Mouse (Mus musculus) T-helper 2 cell (primary cell): ENCODE measurements at regions not wholly inside any gene's neighbourhood (a gene's known extent, or its start where the extent isn't known, plus 50 kb on each side); places are given as distances from the start of the nearest gene placed in this dataset.

ENCODE experiments used
- in situ Hi-C: fragments of 300-600 bp; cut with MboI, MseI; formaldehyde crosslinking; loops from one replicate; pipeline ENCODE4 v1.15.1; 2025; ENCODE audit warnings: high pct_unique_total_duplicates

DNA sequence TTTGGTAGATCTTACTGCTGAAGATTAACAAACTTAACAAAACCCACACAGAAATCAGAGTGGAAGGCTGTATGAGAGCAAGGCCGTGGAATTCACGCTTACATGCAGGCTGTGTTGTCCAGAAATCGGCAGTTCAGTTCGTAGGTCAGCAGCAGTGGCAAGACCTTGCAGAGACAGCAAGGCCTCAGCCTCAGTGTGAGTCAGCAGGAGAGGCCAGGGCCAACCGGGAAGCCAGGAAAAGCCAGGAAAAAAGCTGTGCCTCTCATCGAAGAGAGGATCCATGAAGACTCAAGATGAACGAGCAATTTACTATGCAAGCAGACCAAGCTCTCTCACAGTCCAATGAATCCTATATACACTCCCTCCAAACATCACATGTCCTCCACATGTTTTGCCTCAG, 103.4 kb upstream of the 1700021F07Rik start:
- in situ Hi-C loops, result no loop called here

DNA sequence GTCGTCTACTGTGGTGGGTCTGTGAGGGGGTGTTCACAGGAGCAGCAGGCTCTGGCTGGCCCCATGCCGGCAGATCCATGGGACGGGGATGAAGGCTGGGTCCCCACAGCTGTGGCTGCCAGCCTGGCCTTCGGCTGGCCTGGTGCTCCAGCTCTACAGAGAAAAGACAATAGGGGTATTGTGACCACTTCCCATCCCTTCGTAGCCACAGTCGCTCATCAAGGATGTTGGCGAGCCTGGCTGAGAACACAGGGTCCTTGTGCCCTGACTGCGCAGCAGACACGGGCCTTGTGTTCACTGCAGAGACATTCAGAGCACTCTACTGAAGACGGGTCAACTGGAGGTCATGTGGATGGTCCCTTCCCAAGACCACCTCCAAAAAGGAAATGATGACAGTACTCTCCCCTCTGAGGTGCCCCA, 102.4 kb upstream of the 1700021F07Rik start:
- in situ Hi-C loops, result no loop called here

- in situ Hi-C loops, result no loop called here
These were observed 101.9 kb upstream of the 1700021F07Rik start for GRCm38 (mm10) chr2:173420481-173420880.

GRCm38 (mm10) chr2:173424875-173425274, 97.5 kb upstream of the 1700021F07Rik start:
- in situ Hi-C loops, result no loop called here

- in situ Hi-C loops, result no loop called here
These were observed 96.6 kb upstream of the 1700021F07Rik start for GRCm38 (mm10) chr2:173425754-173426153.

DNA sequence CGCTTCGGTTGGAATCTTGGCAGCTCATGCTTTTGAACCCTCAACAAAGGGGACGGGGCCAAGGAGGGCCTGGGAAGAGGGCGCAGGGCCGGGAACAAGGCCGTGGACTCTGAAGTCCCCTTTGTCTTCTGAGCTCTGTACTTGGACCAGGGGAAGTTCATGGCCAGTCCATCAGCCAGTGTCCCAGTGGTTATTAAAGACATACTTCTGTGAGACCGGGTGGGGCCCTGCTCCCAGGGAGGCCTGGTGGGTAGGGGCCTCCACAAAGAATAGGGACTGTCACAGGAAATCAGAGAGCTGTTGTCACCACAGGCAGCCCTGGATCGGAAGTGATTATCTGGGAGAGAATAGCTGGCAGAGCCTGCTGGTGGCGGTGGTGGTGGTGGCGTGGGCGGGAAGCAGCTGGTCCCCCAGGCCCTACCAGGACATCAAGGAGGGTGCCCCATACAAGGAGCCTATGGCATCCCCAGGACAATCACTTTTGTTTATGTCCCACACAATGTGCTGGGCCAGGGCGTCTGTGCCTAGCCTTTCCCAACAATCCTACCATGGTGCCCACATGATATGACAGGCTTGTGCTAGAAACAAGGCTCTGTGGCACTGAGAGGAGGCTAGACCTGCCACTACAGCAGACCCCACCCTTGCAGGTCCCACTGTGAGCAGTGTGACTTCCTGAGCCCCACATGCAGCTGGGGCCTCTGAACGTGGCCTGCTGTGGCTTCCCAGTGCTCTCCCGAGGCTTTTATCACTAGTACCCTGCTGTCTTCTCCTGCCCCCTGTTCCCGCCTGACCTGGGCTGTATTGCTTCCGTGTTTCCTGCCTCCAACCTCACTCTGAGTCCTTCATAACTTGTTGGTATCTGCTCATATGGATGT, 96.0 kb upstream of the 1700021F07Rik start:
- in situ Hi-C loops, result no loop called here

DNA sequence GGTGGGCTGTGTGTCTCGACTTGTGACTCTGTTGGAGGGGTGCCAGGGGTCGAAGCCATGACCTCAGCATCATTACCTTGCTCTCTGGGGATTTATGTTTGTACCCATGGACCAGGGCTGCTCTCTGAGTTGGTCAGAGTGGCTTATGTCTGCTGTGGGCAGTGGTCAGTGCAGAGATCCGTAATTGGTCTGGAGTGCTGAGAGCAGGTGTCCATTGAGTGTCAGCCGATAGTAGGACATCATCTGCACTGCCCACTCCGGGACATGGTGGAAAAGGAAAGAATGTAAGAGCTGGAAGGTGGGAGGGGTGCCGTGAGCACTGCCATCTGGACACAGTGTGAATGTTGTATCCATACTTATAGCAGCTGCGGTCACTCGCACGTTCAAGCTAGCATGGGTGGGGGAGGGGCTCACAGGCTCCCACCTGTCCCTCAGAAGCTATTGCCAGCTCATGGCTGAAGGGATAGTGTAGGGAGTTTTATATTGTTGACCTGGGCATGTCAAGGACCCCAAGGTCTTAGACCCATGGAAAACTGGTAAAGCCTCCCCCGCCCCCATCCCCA, 94.4 kb upstream of the 1700021F07Rik start:
- in situ Hi-C loops, result no loop called here

DNA sequence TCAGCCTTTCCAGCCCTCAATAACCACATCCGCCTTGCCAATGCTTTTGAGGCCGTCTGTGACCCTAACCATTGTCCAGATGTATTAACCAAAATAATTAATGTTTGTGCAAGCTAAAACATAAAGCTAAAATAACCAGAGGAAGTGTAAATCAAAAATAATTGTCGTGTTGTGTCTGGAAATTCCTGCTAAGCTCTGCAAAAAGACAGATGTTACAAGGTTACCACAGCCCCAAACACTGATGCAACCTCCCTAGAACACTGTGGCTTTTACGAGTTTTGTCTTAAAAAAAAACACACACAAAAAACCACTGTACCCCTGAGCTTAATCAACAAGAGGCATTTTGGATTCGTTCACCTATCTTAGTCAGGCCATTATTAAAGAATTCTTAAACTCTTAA, 90.5 kb upstream of the 1700021F07Rik start:
- in situ Hi-C loops, result no loop called here

DNA sequence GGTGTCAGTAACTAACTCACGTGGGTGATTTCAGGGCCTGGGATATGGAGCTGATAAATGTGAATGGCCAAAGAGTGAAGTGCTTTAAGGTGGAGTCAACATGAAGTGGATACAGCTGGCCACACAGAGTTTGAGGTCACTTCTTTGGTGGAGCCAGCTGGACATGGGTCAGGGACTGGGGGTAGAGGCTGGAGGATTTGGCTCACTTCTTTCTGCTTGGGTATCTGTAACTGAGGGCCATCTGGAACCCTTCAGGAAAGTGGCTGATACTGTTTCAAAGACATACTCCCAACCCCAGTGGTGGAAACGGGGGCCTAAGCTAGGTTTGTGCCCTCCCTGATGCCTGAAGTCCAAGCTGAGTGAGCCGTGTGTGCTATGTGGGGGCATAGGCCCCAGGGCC, 90.1 kb upstream of the 1700021F07Rik start:
- in situ Hi-C loops, result no loop called here

DNA sequence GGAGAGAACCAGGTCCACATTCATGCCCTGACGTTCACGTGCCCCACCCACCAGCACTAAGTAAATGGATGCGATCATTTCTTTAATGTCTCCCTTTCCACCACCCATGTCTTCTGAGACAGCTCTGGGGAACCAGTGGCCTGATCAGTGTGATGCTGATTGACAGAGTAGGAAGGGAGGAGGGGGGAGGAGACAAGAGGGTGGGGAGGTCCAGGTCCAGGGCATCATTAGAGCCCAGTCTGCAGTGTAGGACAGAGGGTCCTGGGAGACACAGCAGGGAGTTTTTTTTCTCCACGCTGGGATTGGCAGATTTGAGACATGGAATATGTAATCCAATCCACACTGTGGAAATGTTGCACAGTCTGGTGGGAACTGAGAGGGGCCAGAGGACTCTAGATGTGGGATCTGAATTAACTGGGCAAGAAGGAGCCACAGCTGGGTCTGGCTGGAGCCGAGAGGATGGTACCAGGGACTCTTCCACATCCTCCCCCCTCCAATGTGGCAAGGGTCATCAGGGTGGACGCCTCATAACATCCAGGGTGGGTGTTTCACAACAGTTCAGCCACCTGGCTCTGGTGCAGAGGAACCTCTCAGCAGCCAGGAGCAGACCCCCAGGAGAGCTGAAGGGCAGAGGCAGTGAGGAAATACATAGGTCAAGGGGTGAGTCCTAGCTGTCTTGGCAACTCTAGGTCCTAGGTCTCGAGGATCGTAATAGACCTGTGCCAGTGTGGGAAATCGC, 89.3 kb upstream of the 1700021F07Rik start:
- in situ Hi-C loops, result no loop called here

GRCm38 (mm10) chr2:173436580-173436979, 85.8 kb upstream of the 1700021F07Rik start:
- in situ Hi-C loops, result no loop called here

GRCm38 (mm10) chr2:173439031-173439430, 83.4 kb upstream of the 1700021F07Rik start:
- in situ Hi-C loops, result no loop called here

DNA sequence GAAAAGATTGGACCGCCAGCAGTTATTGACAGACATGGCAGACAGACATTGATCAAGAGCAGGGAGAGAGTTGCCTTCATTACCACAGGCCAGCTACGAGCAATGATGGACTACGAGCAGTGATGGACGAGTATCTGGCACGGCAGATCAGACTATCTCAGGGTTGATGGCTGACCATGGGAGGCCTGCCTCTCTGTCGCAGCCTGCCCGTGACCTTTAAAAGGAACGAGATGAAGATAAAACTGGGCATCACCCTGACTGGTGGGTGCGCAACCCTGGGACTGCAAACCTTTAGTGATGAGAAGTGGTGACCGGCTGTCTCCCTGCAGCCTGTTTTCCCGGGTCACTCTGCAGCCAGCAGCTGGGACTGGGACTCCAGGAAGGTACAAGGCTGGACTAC, 80.3 kb upstream of the 1700021F07Rik start:
- in situ Hi-C loops, result no loop called here

DNA sequence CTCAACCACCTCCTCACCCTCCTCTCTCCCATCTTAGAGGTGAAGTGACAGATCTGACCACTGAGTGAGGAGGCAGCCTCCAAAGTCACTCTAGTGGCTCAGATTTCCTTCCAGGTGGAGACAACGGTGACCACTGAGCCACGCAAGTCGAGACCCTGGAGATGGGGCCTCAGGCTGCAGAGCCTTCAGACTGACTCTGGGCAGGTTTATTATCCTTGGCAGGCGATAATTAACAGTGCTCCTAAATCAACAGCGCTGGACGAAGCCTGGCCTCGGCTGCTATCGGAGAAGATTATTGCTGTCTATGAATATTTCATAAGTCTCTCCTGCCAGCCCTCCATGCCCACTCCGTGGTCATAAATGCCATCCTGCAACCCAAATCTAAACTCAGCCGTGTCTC, 79.1 kb upstream of the 1700021F07Rik start:
- in situ Hi-C loops, result no loop called here

- in situ Hi-C loops, result no loop called here
These were observed 78.0 kb upstream of the 1700021F07Rik start for GRCm38 (mm10) chr2:173444386-173444785.

DNA sequence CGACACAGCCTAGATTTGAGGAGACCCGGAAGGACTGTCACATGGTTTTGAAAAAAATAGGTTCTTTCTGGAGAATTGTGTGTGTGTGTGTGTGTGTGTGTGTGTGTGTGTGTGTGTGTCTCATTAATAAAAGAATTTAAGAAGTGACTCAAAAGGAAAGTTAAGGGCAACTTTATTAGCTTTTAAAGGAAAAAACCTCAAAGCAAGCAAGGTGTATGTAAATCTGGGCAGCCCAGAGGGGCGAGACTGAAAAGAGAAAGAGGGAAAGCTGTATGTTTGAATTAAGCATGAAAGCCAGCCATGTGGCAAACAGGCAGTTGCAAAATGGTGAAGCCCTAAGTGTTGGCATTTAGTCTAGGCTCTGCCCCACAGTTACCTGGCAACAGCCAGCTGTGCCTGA, 77.3 kb upstream of the 1700021F07Rik start:
- in situ Hi-C loops, result no loop called here

DNA sequence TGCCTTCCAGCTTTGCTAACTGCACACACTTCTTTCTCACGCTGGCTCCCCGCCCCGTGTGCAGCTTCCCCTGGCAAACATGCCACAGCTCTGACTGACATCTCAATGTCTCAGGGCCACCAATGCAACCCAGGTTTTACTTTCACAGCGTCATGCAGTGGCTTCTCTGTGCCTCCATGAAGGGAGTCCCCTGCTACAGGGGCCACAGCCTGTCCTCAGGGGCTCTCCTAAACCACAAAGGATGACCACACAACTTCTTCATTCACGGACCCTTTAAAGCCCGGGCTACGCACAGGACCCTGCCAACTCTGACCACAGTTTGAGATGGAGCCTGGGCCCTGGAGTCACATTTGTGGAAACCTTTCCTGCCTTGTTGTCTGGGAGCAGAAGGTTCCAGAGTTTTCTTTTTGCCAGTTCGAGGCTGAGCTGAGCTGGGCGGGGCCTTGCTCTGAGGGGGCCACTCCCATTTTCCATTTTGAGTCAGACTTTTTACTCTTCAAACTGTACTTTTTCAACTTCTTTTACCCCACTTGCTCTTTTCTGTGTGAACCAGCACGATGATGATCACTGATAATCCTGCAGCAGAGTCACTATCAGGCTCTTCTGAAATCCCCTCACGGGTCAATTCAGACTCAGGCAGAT, 73.7 kb upstream of the 1700021F07Rik start:
- in situ Hi-C loops, result no loop called here

GRCm38 (mm10) chr2:173449198-173449597, 73.2 kb upstream of the 1700021F07Rik start:
- in situ Hi-C loops, result no loop called here

- in situ Hi-C loops, result loop anchor here (5.0 kb wide), 1 partner anchor 235 kb away; the partner anchor contains the start of gene Zbp1
These were observed 70.3 kb upstream of the 1700021F07Rik start for GRCm38 (mm10) chr2:173451993-173452481.

DNA sequence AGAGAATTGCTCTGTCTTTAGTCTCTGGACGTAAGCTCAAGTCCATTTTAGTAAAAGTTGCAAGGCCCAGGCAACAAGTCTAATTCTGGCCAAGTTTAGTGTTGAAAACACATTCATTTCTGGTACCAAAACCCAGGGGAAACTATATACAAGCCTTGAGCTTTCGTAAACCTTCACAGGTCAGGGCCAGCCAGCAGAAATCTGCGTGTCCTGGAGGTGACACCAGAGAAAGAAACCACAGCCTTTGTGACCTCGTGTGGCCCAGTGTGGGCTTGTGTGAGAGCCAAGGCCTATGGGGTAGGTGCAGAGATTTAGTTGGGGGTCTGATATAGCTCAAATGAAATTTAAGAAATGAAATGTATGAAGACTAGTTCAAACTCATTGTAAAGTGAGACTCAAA, 69.6 kb upstream of the 1700021F07Rik start:
- in situ Hi-C loops, result loop anchor here (5.0 kb wide), 1 partner anchor 235 kb away; the partner anchor contains the start of gene Zbp1

GRCm38 (mm10) chr2:173453569-173454405, 68.6 kb upstream of the 1700021F07Rik start:
- in situ Hi-C loops, result loop anchor here (5.0 kb wide), 1 partner anchor 236 kb away; the partner anchor contains the start of gene Zbp1
